Mouse (Mus musculus): ENCODE results near the gene Stat5b.

The Stat5b gene

GRCm38 (mm10) chr11:100843070-100843669, 7.4 kb downstream of the Stat5b start:
- in situ Hi-C loops (cut with MboI, MseI): no loop called here

GRCm38 (mm10) chr11:100842025-100842424, 8.5 kb downstream of the Stat5b start:
- in situ Hi-C loops (cut with MboI, MseI): no loop called here

- in situ Hi-C loops (cut with MboI, MseI): no loop called here
These were observed 9.7 kb downstream of the Stat5b start for GRCm38 (mm10) chr11:100840866-100841265.

GRCm38 (mm10) chr11:100839523-100839922, 11.0 kb downstream of the Stat5b start:
- in situ Hi-C loops (cut with MboI, MseI): no loop called here

- in situ Hi-C loops (cut with MboI, MseI): no loop called here
These were observed 11.6 kb downstream of the Stat5b start for GRCm38 (mm10) chr11:100838894-100839293.

GRCm38 (mm10) chr11:100836923-100837702, 13.4 kb downstream of the Stat5b start:
- in situ Hi-C loops (cut with MboI, MseI): no loop called here

- in situ Hi-C loops (cut with MboI, MseI): no loop called here
These were observed 17.1 kb downstream of the Stat5b start for GRCm38 (mm10) chr11:100833466-100833865.

- in situ Hi-C loops (cut with MboI, MseI): no loop called here
These were observed 19.1 kb downstream of the Stat5b start for GRCm38 (mm10) chr11:100831396-100831795.

- in situ Hi-C loops (cut with MboI, MseI): no loop called here
These were observed 20.8 kb downstream of the Stat5b start for GRCm38 (mm10) chr11:100829691-100830090.

- in situ Hi-C loops (cut with MboI, MseI): no loop called here
These were observed 21.8 kb downstream of the Stat5b start for GRCm38 (mm10) chr11:100828676-100829151.

GRCm38 (mm10) chr11:100826161-100826866, 24.2 kb downstream of the Stat5b start:
- in situ Hi-C loops (cut with MboI, MseI): no loop called here

- in situ Hi-C loops (cut with MboI, MseI): no loop called here
These were observed 25.1 kb downstream of the Stat5b start for GRCm38 (mm10) chr11:100825451-100825850.

- in situ Hi-C loops (cut with MboI, MseI): no loop called here
These were observed 26.0 kb downstream of the Stat5b start for GRCm38 (mm10) chr11:100824496-100824895.

- in situ Hi-C loops (cut with MboI, MseI): no loop called here
These were observed 26.8 kb downstream of the Stat5b start for GRCm38 (mm10) chr11:100823543-100824313.

GRCm38 (mm10) chr11:100822365-100822764, 28.2 kb downstream of the Stat5b start:
- in situ Hi-C loops (cut with MboI, MseI): no loop called here

- in situ Hi-C loops (cut with MboI, MseI): no loop called here
These were observed 28.8 kb downstream of the Stat5b start for GRCm38 (mm10) chr11:100821605-100822220.

GRCm38 (mm10) chr11:100820047-100820446, 30.5 kb downstream of the Stat5b start:
- in situ Hi-C loops (cut with MboI, MseI): no loop called here

- in situ Hi-C loops (cut with MboI, MseI): loop anchor here in 1 of 2 experiments (5.0 kb wide), 1 partner anchor 33 kb away; the partner anchor contains the start of gene Stat5b
These were observed 30.9 kb downstream of the Stat5b start for GRCm38 (mm10) chr11:100819626-100820025.

- in situ Hi-C loops (cut with MboI, MseI): loop anchor here in 1 of 2 experiments (5.0 kb wide), 1 partner anchor 33 kb away; the partner anchor contains the start of gene Stat5b
These were observed 31.5 kb downstream of the Stat5b start for GRCm38 (mm10) chr11:100819048-100819447.

GRCm38 (mm10) chr11:100818359-100819012, 32.0 kb downstream of the Stat5b start:
- in situ Hi-C loops (cut with MboI, MseI): loop anchor here in 1 of 2 experiments (5.0 kb wide), 1 partner anchor 34 kb away; the partner anchor contains the start of gene Stat5b
